Mouse (Mus musculus) liver, postnatal 0 days (tissue): Measurements from ENCODE around the gene Etv4.

Source experiments
- CTCF ChIP-seq: sonication (generic); IDR thresholded peaks from 2 replicates; pipeline ENCODE4 v1.5.1; 2016; ENCODE audit warnings: antibody characterized with exemption, low read depth
- EP300 ChIP-seq: IDR thresholded peaks from 2 replicates; pipeline ENCODE4 v1.6.1; 2016; ENCODE audit warnings: antibody characterized with exemption, low read depth, mild to moderate bottlenecking

DNA sequence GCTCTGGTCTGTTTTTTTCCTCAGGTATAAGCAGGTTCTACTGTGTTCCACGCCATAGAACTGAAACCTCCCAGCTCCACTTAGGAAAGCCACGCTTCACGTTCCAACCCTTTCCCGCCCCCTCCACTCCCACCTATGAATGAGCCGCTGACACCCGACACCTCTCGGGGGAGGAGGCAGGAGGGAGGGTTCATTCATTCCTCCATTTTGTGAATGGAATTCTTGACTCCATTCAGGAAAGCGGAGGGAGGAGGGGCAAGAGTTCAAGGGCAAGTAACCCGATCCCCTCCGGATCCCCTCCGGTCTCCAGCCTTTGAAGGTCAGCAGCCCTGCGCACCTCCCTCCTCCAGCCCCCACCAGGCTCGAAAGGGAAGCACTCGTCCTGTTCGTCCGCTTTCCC is 12.7 kb downstream of the Etv4 start:
- TF ChIP-seq CTCF, result no peak
- TF ChIP-seq EP300, result no peak
